Mouse (Mus musculus) liver, adult 2 months (tissue): ENCODE data around the gene Hspb6. TPM values are rescaled to one million over a fixed set of nuclear protein-coding genes. Genes with fewer than 3 reads are reported as not detected.

Source experiments
- DNase-seq: peaks from one replicate; pipeline ENCODE4 v3.0.0-alpha.2; 2011; ENCODE audit warnings: low read depth, low spot score; ENCODE audit errors: extremely low read depth
- H3K27ac ChIP-seq: fragments of 200-500 bp; replicated peaks from 2 replicates; pipeline ENCODE4 v1.5.1; 2012; ENCODE audit warnings: low read depth, mild to moderate bottlenecking, control low read depth, inconsistent platforms, low read length; ENCODE audit not compliant: insufficient read depth
- H3K27me3 ChIP-seq: fragments of 200-500 bp; 2 replicates; pipeline ENCODE4 v1.6.1; 2012; ENCODE audit warnings: mild to moderate bottlenecking, moderate library complexity, low read length, inconsistent platforms; ENCODE audit not compliant: control insufficient read depth, insufficient read depth
- H3K36me3 ChIP-seq: fragments of 200-500 bp; 2 replicates; pipeline ENCODE4 v1.6.1; 2012; ENCODE audit warnings: low read length, inconsistent platforms; ENCODE audit not compliant: control insufficient read depth, insufficient read depth
- H3K4me1 ChIP-seq: fragments of 200-500 bp; 2 replicates; pipeline ENCODE4 v1.6.1; 2011; ENCODE audit warnings: low read length; ENCODE audit not compliant: control insufficient read depth, insufficient read depth
- H3K4me3 ChIP-seq: fragments of 200-500 bp; 2 replicates; pipeline ENCODE4 v1.5.1; 2011; ENCODE audit warnings: low read depth, mild to moderate bottlenecking, control low read depth, low read length, moderate library complexity; ENCODE audit not compliant: insufficient read depth
- H3K79me2 ChIP-seq: fragments of 200-500 bp; 2 replicates; pipeline ENCODE4 v1.6.1; 2012; ENCODE audit warnings: inconsistent platforms, mild to moderate bottlenecking, low read length, moderate library complexity; ENCODE audit not compliant: control insufficient read depth, insufficient read depth
- H3K9ac ChIP-seq: fragments of 200-500 bp; 2 replicates; pipeline ENCODE4 v1.6.1; 2012; ENCODE audit warnings: low read depth, mild to moderate bottlenecking, control low read depth, inconsistent platforms, low read length
- CTCF ChIP-seq: fragments of 200-500 bp; IDR thresholded peaks from 2 replicates; pipeline ENCODE4 v1.5.1; 2011; ENCODE audit warnings: low read depth, low read length, control low read depth
- POLR2A ChIP-seq: fragments of 200-500 bp; IDR thresholded peaks from 2 replicates; pipeline ENCODE4 v1.6.1; 2011; ENCODE audit warnings: low read length, control low read depth; ENCODE audit not compliant: insufficient read depth; ENCODE audit errors: extremely low read depth
- WGBS: fragments of 180-500 bp; shearing (Covaris S2); methylation state at CpG from one replicate; pipeline ENCODE4 v1.1.7; 2018; 5-methylcytosine and 5-hydroxymethylcytosine counted together
- polyA plus RNA-seq: library from polyadenylated mRNA; depleted of rRNA; stranded (reverse); fragments of >200 nt; gene quantifications from 2 replicates; pipeline ENCODE4 v1.2.3, GENCODE M21; 2012
- total RNA-seq: library from RNA; depleted of rRNA; stranded (reverse); fragments of >200 nt; gene quantifications from 2 replicates; pipeline ENCODE4 v1.2.3, GENCODE M21; 2014

The Hspb6 gene
- total and polyA plus RNA-seq, 2 experiments = 2.5 to 29.2 TPM

GRCm38 (mm10) chr7:30520856-30521255 lies 31.1 kb upstream of the Hspb6 start:
- DNase-seq = no peak
- TF ChIP-seq CTCF (no peak), POLR2A (no peak)
- Histone ChIP-seq H3K4me3 (no peak overlapping the region), H3K79me2 (no peaks in the 10 kb centered on the region), H3K9ac (no peak overlapping the region), H3K36me3 (no peaks in the 10 kb centered on the region), H3K27me3 (no peaks in the 10 kb centered on the region), H3K27ac (no peak overlapping the region), H3K4me1 (no peaks in the 10 kb centered on the region)
- 92% methylated on average over 5 of the region's 5 CpGs for WGBS

- H3K79me2 ChIP-seq = no peaks in the 10 kb centered on the region
- H3K4me1 ChIP-seq = no peaks in the 10 kb centered on the region
- no peak overlapping the region for H3K27ac ChIP-seq
- H3K9ac ChIP-seq = no peak overlapping the region
- no peak overlapping the region for H3K4me3 ChIP-seq
- H3K36me3 ChIP-seq = no peaks in the 10 kb centered on the region
- DNase-seq = no peak
- WGBS = 92% methylated on average over 10 of the region's 10 CpGs
- no peak for TF ChIP-seq CTCF
- no peak for TF ChIP-seq POLR2A
- H3K27me3 ChIP-seq = no peaks in the 10 kb centered on the region
Observed at GRCm38 (mm10) chr7:30522871-30523270, 29.1 kb upstream of the Hspb6 start.

DNA sequence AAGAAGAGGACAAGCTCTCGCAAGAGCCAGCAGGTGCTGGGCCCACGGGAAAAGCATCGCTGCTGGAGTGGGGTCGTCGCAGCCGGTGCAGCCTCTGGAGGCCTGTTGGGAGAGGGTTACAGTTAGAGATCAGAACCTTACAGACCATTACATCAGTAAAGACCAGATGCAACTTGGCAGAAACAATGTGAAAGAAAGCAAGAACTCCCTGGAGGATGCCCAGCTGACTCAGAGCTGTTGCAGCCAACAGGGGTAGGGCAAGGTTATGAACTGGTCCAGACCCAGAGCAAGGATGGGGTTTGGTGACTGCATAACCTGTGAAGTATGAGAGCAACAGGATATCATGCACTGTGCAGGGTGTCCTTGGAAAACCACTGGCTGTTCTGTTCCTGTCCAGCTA lies 27.5 kb upstream of the Hspb6 start:
- Histone ChIP-seq H3K9ac (no peak overlapping the region), H3K36me3 (no peaks in the 10 kb centered on the region), H3K79me2 (no peaks in the 10 kb centered on the region), H3K27me3 (no peaks in the 10 kb centered on the region), H3K27ac (no peak overlapping the region), H3K4me1 (no peaks in the 10 kb centered on the region), H3K4me3 (no peak overlapping the region)
- DNase-seq = no peak
- TF ChIP-seq POLR2A = no peak
- no peak for TF ChIP-seq CTCF
- 91% methylated on average over 6 of the region's 6 CpGs for WGBS

GRCm38 (mm10) chr7:30525954-30526353 lies 26.0 kb upstream of the Hspb6 start:
- 62% methylated on average over 10 of the region's 10 CpGs for WGBS
- DNase-seq = no peak
- H3K4me3 ChIP-seq = no peak overlapping the region
- no peaks in the 10 kb centered on the region for H3K27me3 ChIP-seq
- H3K36me3 ChIP-seq = no peaks in the 10 kb centered on the region
- no peaks in the 10 kb centered on the region for H3K4me1 ChIP-seq
- no peaks in the 10 kb centered on the region for H3K79me2 ChIP-seq
- TF ChIP-seq CTCF (no peak), POLR2A (no peak)
- no peak overlapping the region for H3K27ac ChIP-seq
- no peak overlapping the region for H3K9ac ChIP-seq

DNA sequence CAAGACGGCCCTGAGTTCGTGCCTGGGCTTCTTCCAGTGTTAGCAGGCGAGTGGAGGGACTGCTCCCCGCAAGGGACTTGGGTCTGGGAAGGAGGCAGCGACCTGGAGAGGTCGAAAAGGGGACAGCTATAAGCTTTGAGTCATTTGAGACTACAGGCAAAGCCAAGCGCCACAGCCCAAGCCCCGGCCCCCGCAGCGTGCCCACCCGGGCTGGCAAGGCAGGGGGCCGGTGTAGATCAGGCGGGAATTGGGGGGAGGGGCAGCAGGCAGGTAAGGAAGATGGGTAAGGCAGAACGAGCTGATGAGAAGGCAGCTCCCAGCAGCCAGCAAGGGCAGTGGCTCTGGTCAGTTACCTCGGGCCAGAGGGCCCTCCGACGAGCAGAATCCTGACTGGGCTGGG lies 25.6 kb upstream of the Hspb6 start:
- H3K36me3 ChIP-seq = no peaks in the 10 kb centered on the region
- H3K9ac ChIP-seq = no peak overlapping the region
- H3K27me3 ChIP-seq = no peaks in the 10 kb centered on the region
- WGBS = 46% methylated on average over 17 of the region's 17 CpGs
- H3K4me3 ChIP-seq = no peak overlapping the region
- TF ChIP-seq CTCF = no peak
- no peak for TF ChIP-seq POLR2A
- no peak for DNase-seq
- no peaks in the 10 kb centered on the region for H3K79me2 ChIP-seq
- no peaks in the 10 kb centered on the region for H3K4me1 ChIP-seq
- H3K27ac ChIP-seq = no peak overlapping the region

DNA sequence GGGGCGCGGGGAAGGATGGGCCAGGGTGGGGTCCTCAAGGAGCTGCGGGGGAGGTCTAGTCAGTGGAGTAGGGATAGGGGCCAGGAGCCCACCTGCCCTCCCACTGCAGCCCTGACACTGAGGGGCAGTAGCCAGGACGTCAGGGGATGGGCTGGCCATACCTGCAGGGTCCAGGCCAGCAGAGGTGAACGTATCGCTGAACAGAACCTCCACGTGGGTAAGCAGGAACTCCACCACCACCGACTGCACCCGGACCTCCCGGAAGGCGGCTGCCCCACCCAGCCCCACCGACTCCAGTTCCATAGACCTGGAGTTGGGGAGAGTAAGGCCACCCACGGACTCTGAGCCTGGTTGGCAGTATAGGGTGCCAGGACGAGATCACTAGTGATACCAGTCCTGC lies 25.0 kb upstream of the Hspb6 start:
- no peaks in the 10 kb centered on the region for H3K36me3 ChIP-seq
- H3K9ac ChIP-seq = no peak overlapping the region

More for the DNA sequence above, 25.0 kb upstream of the Hspb6 start:
- no peaks in the 10 kb centered on the region for H3K79me2 ChIP-seq
- no peak for DNase-seq
- no peaks in the 10 kb centered on the region for H3K27me3 ChIP-seq
- 87% methylated on average over 14 of the region's 14 CpGs for WGBS
- no peak overlapping the region for H3K4me3 ChIP-seq
- TF ChIP-seq CTCF = no peak
- H3K4me1 ChIP-seq = no peaks in the 10 kb centered on the region
- H3K27ac ChIP-seq = no peak overlapping the region
